Mouse (Mus musculus) liver, embryonic 11.5 days (tissue): ENCODE measurements at regions not wholly inside any gene's neighbourhood (a gene's known extent, or its start where the extent isn't known, plus 50 kb on each side); places are given as distances from the start of the nearest gene placed in this dataset.
A peak's percentile ranks its signal among the peaks of the same experiment; 100 is the strongest.

ENCODE experiments used
- ATAC-seq: fragments of 200-750 bp; cut with Nextera tagmentation; replicated peaks from 2 replicates; pipeline ENCODE4 v1.8.0; 2017; ENCODE audit warnings: moderate number of reproducible peaks, mild to moderate bottlenecking, moderate TSS enrichment, moderate library complexity; ENCODE audit not compliant: low FRiP score
- DNase-seq: peaks from one replicate; pipeline ENCODE4 v3.0.0-alpha.2; 2017; ENCODE audit warnings: low spot score
- H3K27ac ChIP-seq: fragments of 300-500 bp; sonication (generic); 2 replicates; pipeline ENCODE4 v1.5.1; 2014; ENCODE audit warnings: mild to moderate bottlenecking, low read depth, low read length, control low read depth
- H3K27me3 ChIP-seq: fragments of 300-500 bp; sonication (generic); replicated peaks from 2 replicates; pipeline ENCODE4 v1.6.1; 2014; ENCODE audit warnings: low read length, mixed read lengths; ENCODE audit not compliant: control insufficient read depth, insufficient read depth
- H3K36me3 ChIP-seq: fragments of 300-500 bp; sonication (generic); 2 replicates; pipeline ENCODE4 v1.6.1; 2014; ENCODE audit warnings: mild to moderate bottlenecking, low read length, moderate library complexity, mixed read lengths; ENCODE audit not compliant: control insufficient read depth, insufficient read depth
- H3K4me1 ChIP-seq: fragments of 300-500 bp; sonication (generic); replicated peaks from 2 replicates; pipeline ENCODE4 v1.6.1; 2014; ENCODE audit warnings: low read length, mixed read lengths; ENCODE audit not compliant: control insufficient read depth, insufficient read depth
- H3K4me2 ChIP-seq: fragments of 300-500 bp; sonication (generic); 2 replicates; pipeline ENCODE4 v1.6.1; 2014; ENCODE audit warnings: mild to moderate bottlenecking, control low read depth, moderate library complexity
- H3K4me3 ChIP-seq: fragments of 300-500 bp; sonication (generic); 2 replicates; pipeline ENCODE4 v1.5.1; 2014; ENCODE audit warnings: low read depth, low read length, control low read depth
- H3K9ac ChIP-seq: fragments of 300-500 bp; sonication (generic); 2 replicates; pipeline ENCODE4 v1.6.1; 2014; ENCODE audit warnings: low read depth, low read length, control low read depth
- H3K9me3 ChIP-seq: fragments of 300-500 bp; sonication (generic); 2 replicates; pipeline ENCODE4 v1.6.1; 2016; ENCODE audit warnings: low read length, inconsistent platforms, mixed read lengths; ENCODE audit not compliant: control insufficient read depth
- WGBS: fragments of 180-500 bp; shearing (Covaris S2); extraction: QIAGEN DNeasy Blood & Tissue Kit; methylation state at CpG from one replicate; pipeline ENCODE4 v1.1.7; 2014; 5-methylcytosine and 5-hydroxymethylcytosine counted together

- no peak overlapping the region for H3K27ac ChIP-seq
- ATAC-seq, result no peak
- H3K9me3 ChIP-seq, result no peaks in the 10 kb centered on the region
- no peaks in the 10 kb centered on the region for H3K4me1 ChIP-seq
- DNase-seq, result no peak
- no peaks in the 10 kb centered on the region for H3K27me3 ChIP-seq
- no peak overlapping the region for H3K9ac ChIP-seq
- H3K36me3 ChIP-seq, result no peaks in the 10 kb centered on the region
- no peak overlapping the region for H3K4me2 ChIP-seq
- 43% methylated on average over 8 of the region's 8 CpGs for WGBS
- no peak overlapping the region for H3K4me3 ChIP-seq
These were observed 1372.6 kb upstream of the A1bg start for GRCm38 (mm10) chr15:62295233-62295927.

- H3K4me1 ChIP-seq, result no peaks in the 10 kb centered on the region
- H3K9ac ChIP-seq, result no peak overlapping the region
- no peak overlapping the region for H3K4me2 ChIP-seq
- no peaks in the 10 kb centered on the region for H3K9me3 ChIP-seq
- ATAC-seq (no peak), DNase-seq (no peak)
- no peak overlapping the region for H3K27ac ChIP-seq
- no peaks in the 10 kb centered on the region for H3K27me3 ChIP-seq
- H3K36me3 ChIP-seq, result no peaks in the 10 kb centered on the region
- WGBS, result 36% methylated on average over 3 of the region's 3 CpGs
- no peak overlapping the region for H3K4me3 ChIP-seq
These were observed 1372.0 kb upstream of the A1bg start for GRCm38 (mm10) chr15:62294786-62295185.

GRCm38 (mm10) chr15:62292876-62293275 is 1370.1 kb upstream of the A1bg start:
- H3K9me3 ChIP-seq, result no peaks in the 10 kb centered on the region
- H3K27ac ChIP-seq, result no peak overlapping the region
- H3K4me1 ChIP-seq, result no peaks in the 10 kb centered on the region
- H3K27me3 ChIP-seq, result no peaks in the 10 kb centered on the region
- no peak overlapping the region for H3K4me2 ChIP-seq
- ATAC-seq, result no peak
- H3K4me3 ChIP-seq, result no peak overlapping the region
- no peaks in the 10 kb centered on the region for H3K36me3 ChIP-seq
- 76% methylated on average over 3 of the region's 3 CpGs for WGBS
- no peak overlapping the region for H3K9ac ChIP-seq
- no peak for DNase-seq

GRCm38 (mm10) chr15:62290687-62291086 is 1367.9 kb upstream of the A1bg start:
- H3K4me3 ChIP-seq, result no peak overlapping the region
- no peaks in the 10 kb centered on the region for H3K27me3 ChIP-seq
- H3K9me3 ChIP-seq, result no peaks in the 10 kb centered on the region
- no peak overlapping the region for H3K9ac ChIP-seq
- no peak for ATAC-seq
- no peak overlapping the region for H3K27ac ChIP-seq
- WGBS, result 91% methylated on average over 4 of the region's 4 CpGs
- H3K4me2 ChIP-seq, result no peak overlapping the region
- no peaks in the 10 kb centered on the region for H3K4me1 ChIP-seq
- no peaks in the 10 kb centered on the region for H3K36me3 ChIP-seq
- no peak for DNase-seq

DNA sequence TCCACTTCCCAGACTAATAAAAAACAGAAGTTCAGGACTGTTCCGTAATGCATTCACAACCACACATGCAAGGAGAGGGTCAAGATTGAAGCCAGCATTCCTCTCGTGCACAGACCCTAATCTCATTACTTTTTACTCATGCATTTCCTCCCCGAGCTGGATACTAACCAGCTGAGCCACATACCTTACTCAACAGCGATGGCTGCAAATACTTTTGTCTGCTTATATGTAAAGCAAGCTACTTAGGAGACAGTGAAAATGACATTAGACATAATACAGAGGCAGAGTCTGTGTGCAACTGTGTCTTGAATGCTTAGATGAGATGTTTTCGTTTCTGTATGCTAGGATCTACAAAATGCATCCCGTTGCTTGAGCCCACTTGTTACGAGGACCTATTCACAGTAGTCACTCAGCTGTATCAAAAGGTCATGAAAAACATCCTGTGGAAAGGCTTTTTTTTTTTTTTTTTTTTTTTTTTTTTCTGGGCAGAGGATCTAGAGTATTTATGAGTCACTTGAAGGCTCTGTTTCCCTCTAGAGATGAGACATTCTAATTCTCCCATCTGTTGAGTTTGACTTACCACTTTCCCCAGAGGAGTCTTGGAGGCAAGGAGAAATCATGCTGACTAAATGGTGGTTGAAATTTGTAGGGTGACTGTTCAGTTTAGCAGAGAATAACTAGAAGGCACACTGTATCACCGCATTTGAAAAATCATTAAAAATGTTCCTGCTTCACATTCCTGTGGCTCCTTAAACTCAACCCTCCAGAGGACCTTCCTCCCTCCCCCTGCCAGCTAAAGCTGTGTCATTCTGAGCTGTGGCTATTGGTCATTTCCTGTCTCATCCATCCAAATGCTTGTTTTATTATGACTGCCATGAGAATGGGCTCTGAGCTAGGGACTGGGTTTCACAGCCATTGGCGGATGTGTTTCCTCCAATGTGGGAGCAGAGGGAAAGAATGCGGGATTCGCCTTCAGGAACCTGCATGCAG is 1364.1 kb upstream of the A1bg start:
- no peak overlapping the region for H3K9ac ChIP-seq
- no peaks in the 10 kb centered on the region for H3K27me3 ChIP-seq
- no peak overlapping the region for H3K27ac ChIP-seq
- DNase-seq (no peak), ATAC-seq (no peak)
- H3K9me3 ChIP-seq, result no peaks in the 10 kb centered on the region
- WGBS, result 67% methylated on average over 11 of the region's 11 CpGs
- no peak overlapping the region for H3K4me3 ChIP-seq
- no peak overlapping the region for H3K4me2 ChIP-seq
- no peaks in the 10 kb centered on the region for H3K36me3 ChIP-seq
- 0 out of 2 replicates have a peak, but pooled peaks cover 3% of the 10 kb centered on the region for H3K4me1 ChIP-seq

DNA sequence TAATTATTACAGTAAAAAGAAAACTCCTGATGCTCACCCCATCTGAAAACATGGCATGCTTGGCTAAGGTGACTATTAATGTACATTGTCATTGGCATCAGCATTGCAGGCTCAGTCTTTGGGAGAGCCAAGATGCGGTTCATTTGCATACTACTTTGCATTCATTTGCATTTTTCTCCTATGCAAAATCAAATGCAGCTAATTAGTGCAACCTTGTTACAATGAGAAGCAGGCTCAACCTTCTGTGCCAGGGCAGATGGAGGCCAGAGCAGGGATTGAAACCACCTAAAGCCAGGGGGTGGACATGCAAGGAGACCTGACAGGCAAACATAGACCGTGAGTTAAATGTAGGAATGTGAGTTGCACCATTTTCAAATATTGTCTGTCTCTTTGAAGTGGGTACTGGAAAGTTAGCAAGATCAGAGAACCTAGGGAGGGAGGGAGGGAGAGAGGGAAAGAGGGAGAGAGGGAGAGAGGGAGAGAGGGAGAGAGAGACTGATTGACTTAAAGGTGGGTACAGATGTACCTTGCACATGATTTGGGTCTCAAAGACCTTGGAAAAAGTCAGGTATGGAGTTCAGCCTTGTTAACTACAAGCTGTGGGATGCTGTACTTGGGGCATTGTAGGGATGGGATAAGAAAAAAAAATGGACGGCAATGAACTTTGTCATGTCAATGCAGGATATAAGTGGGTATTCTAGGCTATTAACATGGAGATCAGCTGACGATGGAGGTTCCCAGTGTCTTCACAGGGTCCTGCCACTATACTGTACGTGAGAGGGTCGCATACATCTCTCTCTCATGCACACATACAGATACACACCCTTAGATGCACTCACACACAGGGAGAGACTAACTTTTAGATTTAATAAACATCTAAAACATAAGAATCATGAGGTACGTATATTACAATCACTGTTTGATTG is 1362.1 kb upstream of the A1bg start:
- Histone ChIP-seq H3K36me3 (no peaks in the 10 kb centered on the region), H3K4me3 (no peak overlapping the region), H3K9me3 (no peaks in the 10 kb centered on the region), H3K27ac (no peak overlapping the region), H3K9ac (no peak overlapping the region), H3K4me2 (no peak overlapping the region), H3K27me3 (no peaks in the 10 kb centered on the region), H3K4me1 (0 out of 2 replicates have a peak, but pooled peaks cover 3% of the 10 kb centered on the region)
- WGBS, result 87% methylated on average over 7 of the region's 7 CpGs
- DNase-seq (no peak), ATAC-seq (no peak)

DNA sequence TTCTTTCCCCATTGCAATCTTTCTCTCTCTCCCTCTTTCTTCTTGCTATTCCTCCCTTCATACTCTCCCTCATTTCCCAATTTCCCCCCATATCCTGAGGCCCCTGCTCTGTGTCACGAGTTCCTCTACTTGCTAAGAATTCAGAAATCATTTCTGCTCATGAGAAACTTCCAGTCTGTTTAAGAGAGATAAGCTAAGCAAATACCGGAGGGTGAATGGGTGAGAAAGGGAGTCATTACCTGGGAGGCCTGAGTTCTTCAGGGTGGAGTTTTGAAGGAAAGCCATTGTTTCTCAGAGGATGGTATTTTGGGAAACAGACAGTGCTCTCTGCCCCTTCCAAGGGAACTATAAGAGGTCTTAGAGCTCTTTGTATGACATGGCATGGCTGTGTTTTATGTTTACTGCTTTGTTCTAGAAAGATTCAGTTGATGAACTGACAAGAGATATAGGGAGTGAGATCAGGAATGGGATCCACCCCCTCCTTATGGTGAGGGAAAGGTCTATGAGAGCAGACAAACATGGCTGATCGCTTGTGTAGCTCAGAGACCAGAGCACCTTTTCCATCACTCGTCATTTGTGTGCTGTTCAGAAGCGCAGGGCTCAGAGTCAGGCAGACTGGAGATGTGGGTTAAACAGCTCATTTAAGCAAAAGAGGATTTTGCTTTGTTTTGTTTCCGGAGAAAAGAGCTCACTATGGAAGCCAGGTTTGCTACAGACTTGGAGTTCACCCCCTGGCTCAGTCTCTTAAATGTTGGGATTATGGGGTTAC is 1361.0 kb upstream of the A1bg start:
- Histone ChIP-seq H3K4me2 (no peak overlapping the region), H3K27ac (no peak overlapping the region), H3K4me1 (0 out of 2 replicates have a peak, but pooled peaks cover 3% of the 10 kb centered on the region), H3K9ac (no peak overlapping the region), H3K27me3 (no peaks in the 10 kb centered on the region), H3K9me3 (no peaks in the 10 kb centered on the region), H3K4me3 (no peak overlapping the region), H3K36me3 (no peaks in the 10 kb centered on the region)
- DNase-seq (no peak), ATAC-seq (peak; percentile 39; the same call in 1 of the 2 replicates)
- WGBS, result 59% methylated on average over 6 of the region's 6 CpGs

- Histone ChIP-seq H3K4me2 (no peak overlapping the region), H3K9me3 (no peaks in the 10 kb centered on the region), H3K36me3 (no peaks in the 10 kb centered on the region), H3K27ac (no peak overlapping the region), H3K9ac (no peak overlapping the region), H3K27me3 (no peaks in the 10 kb centered on the region), H3K4me3 (no peak overlapping the region), H3K4me1 (0 out of 2 replicates have a peak, but pooled peaks cover 3% of the 10 kb centered on the region)
- DNase-seq, result no peak
- no peak for ATAC-seq
- 86% methylated on average over 9 of the region's 9 CpGs for WGBS
These were observed 1359.8 kb upstream of the A1bg start for GRCm38 (mm10) chr15:62282646-62283045.
